Mouse (Mus musculus) kidney, postnatal 0 days (tissue): ENCODE results near the gene Nckap5. TPM values are rescaled to one million over a fixed set of nuclear protein-coding genes. Genes with fewer than 3 reads are reported as not detected.

Experiments
- ATAC-seq: fragments of 200-750 bp; cut with Nextera tagmentation; replicated peaks from 2 replicates; pipeline ENCODE4 v1.8.0; 2017; ENCODE audit warnings: low read depth, moderate number of reproducible peaks, moderate TSS enrichment, moderate library complexity; ENCODE audit not compliant: low FRiP score
- DNase-seq: peaks from one replicate; pipeline ENCODE4 v3.0.0-alpha.2; 2016; ENCODE audit warnings: low spot score
- H3K27ac ChIP-seq: fragments of 300-500 bp; sonication (generic); 2 replicates; pipeline ENCODE4 v1.5.1; 2014; ENCODE audit warnings: mild to moderate bottlenecking
- H3K27me3 ChIP-seq: fragments of 300-500 bp; sonication (generic); 2 replicates; pipeline ENCODE4 v1.6.1; 2014; ENCODE audit warnings: low read length, mixed read lengths; ENCODE audit not compliant: insufficient read depth
- H3K36me3 ChIP-seq: fragments of 300-500 bp; sonication (generic); 2 replicates; pipeline ENCODE4 v1.6.1; 2014; ENCODE audit warnings: low read length, mixed read lengths; ENCODE audit not compliant: insufficient read depth
- H3K4me1 ChIP-seq: fragments of 300-500 bp; sonication (generic); replicated peaks from 2 replicates; pipeline ENCODE4 v1.6.1; 2014; ENCODE audit warnings: antibody characterized with exemption, low read length, mixed read lengths; ENCODE audit not compliant: insufficient read depth
- H3K4me2 ChIP-seq: fragments of 300-500 bp; sonication (generic); 2 replicates; pipeline ENCODE4 v1.6.1; 2014; ENCODE audit warnings: mild to moderate bottlenecking, low read length, moderate library complexity, mixed read lengths
- H3K4me3 ChIP-seq: fragments of 300-500 bp; sonication (generic); replicated peaks from 2 replicates; pipeline ENCODE4 v1.5.1; 2014; ENCODE audit warnings: low read depth, low read length
- H3K9ac ChIP-seq: fragments of 300-500 bp; sonication (generic); 2 replicates; pipeline ENCODE4 v1.6.1; 2014; ENCODE audit warnings: low read depth, low read length
- H3K9me3 ChIP-seq: fragments of 300-500 bp; sonication (generic); replicated peaks from 2 replicates; pipeline ENCODE4 v1.6.1; 2016; ENCODE audit warnings: low read length, inconsistent platforms, mixed read lengths
- CTCF ChIP-seq: IDR thresholded peaks from 2 replicates; pipeline ENCODE4 v1.5.1; 2016; ENCODE audit warnings: antibody characterized with exemption, low read depth, mild to moderate bottlenecking, moderate library complexity
- WGBS: fragments of 180-500 bp; shearing (Covaris S2); extraction: QIAGEN DNeasy Blood & Tissue Kit; methylation state at CpG from one replicate; pipeline ENCODE4 v1.1.7; 2014; 5-methylcytosine and 5-hydroxymethylcytosine counted together
- polyA plus RNA-seq: library from polyadenylated mRNA; unstranded; fragments of >200 nt; fragmentation: Nextera tagmentation; extraction: Ambion mirVana; gene quantifications from 2 replicates; pipeline ENCODE4 v1.2.1, GENCODE M21; 2015

Nckap5 gene
- polyA plus RNA-seq, 1 experiment from 2014 or later, result 4.0 TPM

DNA sequence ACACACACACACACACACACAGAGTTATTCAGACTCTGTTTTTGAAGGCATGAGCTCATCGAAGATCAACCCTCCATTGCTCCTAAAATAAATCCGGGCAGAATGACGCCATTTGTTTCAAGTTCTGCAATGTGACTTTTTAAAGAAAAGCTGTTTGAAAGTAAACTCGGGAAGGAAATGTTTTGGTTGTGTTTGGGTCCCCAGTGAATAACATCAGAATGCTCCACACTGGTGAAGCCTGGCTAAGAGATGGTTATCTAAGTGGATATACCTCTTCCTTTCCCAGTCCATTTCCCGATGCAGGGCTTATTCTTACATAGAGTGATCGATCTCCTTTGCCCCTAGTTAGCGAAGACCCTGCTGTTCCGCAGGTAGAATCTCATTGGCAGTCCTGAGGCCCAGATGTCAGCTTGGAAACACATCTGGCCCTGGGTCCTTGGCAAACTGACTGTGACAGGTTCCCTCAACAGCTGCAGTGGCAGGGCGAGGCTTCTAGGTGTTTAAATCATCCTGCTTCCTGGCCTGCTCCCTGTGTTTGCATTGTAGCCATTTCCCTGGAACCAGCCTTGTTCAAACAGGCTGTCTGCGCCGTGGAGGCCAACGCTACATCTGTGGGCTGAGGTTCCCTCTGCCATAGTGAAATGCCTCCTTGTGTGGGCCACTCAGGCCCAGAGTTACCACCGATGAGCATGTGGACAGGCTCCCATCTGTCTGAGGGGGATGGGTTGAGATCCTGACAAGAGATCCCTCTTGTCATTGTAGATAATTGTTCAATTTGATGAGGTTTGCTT is 78.2 kb downstream of the Nckap5 start:
- Histone ChIP-seq H3K4me3 (no peak overlapping the region), H3K9me3 (no peaks in the 10 kb centered on the region), H3K36me3 (no peaks in the 10 kb centered on the region), H3K27ac (no peak overlapping the region), H3K4me2 (no peak overlapping the region), H3K9ac (no peak overlapping the region), H3K27me3 (no peaks in the 10 kb centered on the region), H3K4me1 (no peaks in the 10 kb centered on the region)
- no peak for TF ChIP-seq CTCF
- DNase-seq (no peak), ATAC-seq (no peak)
- 57% methylated on average over 13 of the region's 13 CpGs for WGBS

- no peaks in the 10 kb centered on the region for H3K4me1 ChIP-seq
- ATAC-seq (no peak), DNase-seq (no peak)
- H3K36me3 ChIP-seq, result no peaks in the 10 kb centered on the region
- no peaks in the 10 kb centered on the region for H3K9me3 ChIP-seq
- no peak overlapping the region for H3K4me2 ChIP-seq
- H3K9ac ChIP-seq, result no peak overlapping the region
- H3K27me3 ChIP-seq, result no peaks in the 10 kb centered on the region
- H3K4me3 ChIP-seq, result no peak overlapping the region
- TF ChIP-seq CTCF, result no peak
- H3K27ac ChIP-seq, result no peak overlapping the region
- 75% methylated on average over 6 of the region's 6 CpGs for WGBS
Measured at GRCm38 (mm10) chr1:126751137-126751536, 79.5 kb downstream of the Nckap5 start.

DNA sequence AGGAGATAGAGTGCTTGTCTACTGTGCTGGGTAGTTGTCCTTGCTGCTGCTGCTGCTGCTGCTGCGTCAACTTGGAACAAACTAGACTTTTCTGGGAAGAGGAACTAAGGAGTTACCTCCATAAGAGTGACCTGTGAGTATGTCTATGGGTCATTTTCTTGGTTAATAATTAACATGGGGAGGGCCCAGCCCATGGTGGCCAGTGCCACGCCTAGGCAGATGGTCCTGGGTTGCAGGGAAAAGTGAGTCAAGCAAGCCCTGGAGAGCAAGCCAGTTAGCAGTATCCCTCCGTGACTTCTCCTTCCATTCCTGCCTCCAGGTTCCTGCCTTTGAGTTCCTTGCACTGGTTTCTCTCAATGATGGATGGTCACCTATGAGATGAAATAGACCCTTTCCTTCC is 80.4 kb downstream of the Nckap5 start:
- 89% methylated on average over 3 of the region's 3 CpGs for WGBS
- no peak for DNase-seq
- no peak for ATAC-seq
- no peak overlapping the region for H3K9ac ChIP-seq
- H3K27ac ChIP-seq, result no peak overlapping the region
- no peaks in the 10 kb centered on the region for H3K9me3 ChIP-seq
- H3K27me3 ChIP-seq, result no peaks in the 10 kb centered on the region
- no peaks in the 10 kb centered on the region for H3K4me1 ChIP-seq
- H3K4me3 ChIP-seq, result no peak overlapping the region
- H3K36me3 ChIP-seq, result no peaks in the 10 kb centered on the region
- no peak overlapping the region for H3K4me2 ChIP-seq
- no peak for TF ChIP-seq CTCF

DNA sequence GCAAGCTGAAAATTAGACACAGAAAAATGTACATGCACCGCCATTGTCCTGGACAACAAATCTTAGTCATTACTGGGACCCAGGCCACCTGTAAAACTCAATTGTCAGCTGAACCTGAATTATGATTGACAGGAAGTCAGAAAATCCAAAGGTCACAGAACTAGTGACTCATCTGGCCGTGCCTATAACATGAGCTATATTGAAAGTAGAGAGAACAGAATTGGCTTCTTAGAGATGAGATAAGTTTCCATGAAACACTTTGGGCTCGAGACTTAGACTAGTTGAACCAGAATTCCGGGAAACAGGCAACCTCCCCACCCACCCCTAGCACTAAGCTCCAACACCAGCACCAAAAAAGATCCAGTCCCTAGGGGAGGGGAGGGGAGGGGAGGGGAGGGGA is 82.7 kb downstream of the Nckap5 start:
- no peak for DNase-seq
- no peaks in the 10 kb centered on the region for H3K27me3 ChIP-seq
- no peaks in the 10 kb centered on the region for H3K4me1 ChIP-seq
- no peak overlapping the region for H3K27ac ChIP-seq
- H3K4me2 ChIP-seq, result no peak overlapping the region
- ATAC-seq, result no peak
- H3K4me3 ChIP-seq, result no peak overlapping the region
- no peaks in the 10 kb centered on the region for H3K9me3 ChIP-seq
- no peak overlapping the region for H3K9ac ChIP-seq
- 64% methylated on average over 4 of the region's 4 CpGs for WGBS
- H3K36me3 ChIP-seq, result no peaks in the 10 kb centered on the region
- TF ChIP-seq CTCF, result no peak

GRCm38 (mm10) chr1:126745482-126746136 is 85.0 kb downstream of the Nckap5 start:
- Histone ChIP-seq H3K9ac (no peak overlapping the region), H3K27ac (no peak overlapping the region), H3K27me3 (no peaks in the 10 kb centered on the region), H3K9me3 (no peaks in the 10 kb centered on the region), H3K4me1 (no peaks in the 10 kb centered on the region), H3K4me3 (no peak overlapping the region), H3K4me2 (no peak overlapping the region), H3K36me3 (no peaks in the 10 kb centered on the region)
- WGBS, result 37% methylated on average over 4 of the region's 4 CpGs
- no peak for TF ChIP-seq CTCF
- ATAC-seq (no peak), DNase-seq (no peak)

GRCm38 (mm10) chr1:126744631-126745305 is 85.8 kb downstream of the Nckap5 start:
- Histone ChIP-seq H3K36me3 (no peaks in the 10 kb centered on the region), H3K4me1 (no peaks in the 10 kb centered on the region), H3K9ac (no peak overlapping the region), H3K27ac (no peak overlapping the region), H3K9me3 (no peaks in the 10 kb centered on the region), H3K27me3 (no peaks in the 10 kb centered on the region), H3K4me2 (no peak overlapping the region), H3K4me3 (no peak overlapping the region)
- TF ChIP-seq CTCF, result no peak
- DNase-seq (no peak), ATAC-seq (no peak)
- WGBS, result 61% methylated on average over 14 of the region's 14 CpGs
